Mouse (Mus musculus) R1 (cell line): ENCODE results near the gene Olfr62.
A peak's percentile ranks its signal among the peaks of the same experiment; 100 is the strongest.

Source experiments
- DNase-seq: peaks from one replicate; pipeline ENCODE4 v3.0.0-alpha.2; 2018; ENCODE audit warnings: low read depth, low spot score

The Olfr62 gene

GRCm38 (mm10) chr4:118658652-118659051 lies at the start of gene Olfr62:
Olfr62 (plus strand) TSS chr4:118658952.
- no peak for DNase-seq

GRCm38 (mm10) chr4:118609836-118610235 lies 48.9 kb upstream of the Olfr62 start:
- no peak for DNase-seq

- DNase-seq: peak; percentile 97
Observed at GRCm38 (mm10) chr4:118612619-118613018, 46.1 kb upstream of the Olfr62 start.

- DNase-seq: no peak
Observed at GRCm38 (mm10) chr4:118615412-118615811, 43.3 kb upstream of the Olfr62 start.

- DNase-seq: peak; percentile 97
Observed at GRCm38 (mm10) chr4:118620279-118620966, 38.3 kb upstream of the Olfr62 start, which contains the start of the genes Cfap57 and Ebna1bp2. Cfap57 (minus strand) TSS chr4:118620777. Ebna1bp2 (plus strand) TSS chr4:118620799.

- DNase-seq: no peak
Observed at GRCm38 (mm10) chr4:118620967-118621320, 37.8 kb upstream of the Olfr62 start.

GRCm38 (mm10) chr4:118621781-118622180 lies 37.0 kb upstream of the Olfr62 start:
- no peak for DNase-seq

- DNase-seq: peak; percentile 76
Observed at GRCm38 (mm10) chr4:118630261-118630660, 28.5 kb upstream of the Olfr62 start.

GRCm38 (mm10) chr4:118642346-118643190 lies 16.2 kb upstream of the Olfr62 start:
- DNase-seq: no peak

GRCm38 (mm10) chr4:118645234-118645633 lies 13.5 kb upstream of the Olfr62 start:
- peak; percentile 73 for DNase-seq

- peak; percentile 97 for DNase-seq
Observed at GRCm38 (mm10) chr4:118687086-118687485, 28.3 kb downstream of the Olfr62 start.

- DNase-seq: peak; percentile 18
Observed at GRCm38 (mm10) chr4:118692412-118692973, 33.7 kb downstream of the Olfr62 start, which contains the start of gene Olfr1342. Olfr1342 (minus strand) TSS chr4:118692756.

- DNase-seq: no peak
Observed at GRCm38 (mm10) chr4:118693812-118694211, 35.1 kb downstream of the Olfr62 start.

- DNase-seq: no peak
Observed at GRCm38 (mm10) chr4:118703223-118703622, 44.5 kb downstream of the Olfr62 start, which contains the start of gene Olfr1341. Olfr1341 (plus strand) TSS chr4:118703523.

GRCm38 (mm10) chr4:118708086-118708485 lies 49.3 kb downstream of the Olfr62 start:
- no peak for DNase-seq

- peak; percentile 98 for DNase-seq
Observed at GRCm38 (mm10) chr4:118711656-118712055, 52.9 kb downstream of the Olfr62 start.
